Mouse (Mus musculus): ENCODE data around the gene Olfr279.

- TF ChIP-seq CTCF (IDR thresholded peaks at IDR 0.05; ENCODE audit: low read depth, low read length) = peak; percentile 19; the same call in 1 of the 2 replicates
- no peak for TF ChIP-seq POLR2A (IDR thresholded peaks at IDR 0.05; ENCODE audit: borderline replicate concordance, low read depth, low read length)
Measured at GRCm38 (mm10) chr15:98506253-98506957, 14.2 kb downstream of the Olfr279 start.
